Mouse (Mus musculus) liver, embryonic 14.5 days (tissue): ENCODE measurements around the gene Rnf11.
A peak's percentile ranks its signal among the peaks of the same experiment; 100 is the strongest.

Source experiments
- CTCF ChIP-seq: IDR thresholded peaks from 2 replicates; pipeline ENCODE4 v1.5.1; 2016; ENCODE audit warnings: antibody characterized with exemption, low read depth, control low read depth
- EP300 ChIP-seq: IDR thresholded peaks from 2 replicates; pipeline ENCODE4 v1.6.1; 2016; ENCODE audit warnings: antibody characterized with exemption, low read depth

DNA sequence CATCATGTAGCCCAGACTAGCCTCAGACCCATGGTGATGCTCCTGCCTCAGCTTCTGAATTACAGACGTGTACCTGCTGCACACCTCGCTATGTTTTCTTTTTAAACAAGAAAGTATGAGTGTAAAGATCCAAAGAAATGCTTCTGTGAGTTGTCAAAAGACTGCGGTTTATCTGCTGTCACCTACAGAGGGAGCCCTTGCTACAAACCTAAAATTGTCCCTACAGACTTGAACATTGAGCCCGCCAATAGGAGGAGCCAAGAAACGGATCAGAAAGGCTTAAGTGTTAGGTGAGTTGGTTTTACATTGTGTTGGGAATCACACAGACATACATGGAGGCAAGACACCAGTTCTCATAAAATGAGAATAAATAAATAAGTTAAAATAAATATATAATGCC is 20.4 kb upstream of the Rnf11 start:
- TF ChIP-seq CTCF = peak; percentile 82
- TF ChIP-seq EP300 = no peak
